Mouse (Mus musculus) lung, postnatal 14 days (tissue): ENCODE data around the gene Prl2c2.
"Not testable (repeated sequence)": the region's sequence is repeated elsewhere in the genome, so short reads cannot be mapped to it uniquely, and the experiment has no call there.

Experiments used
- DNase-seq: peaks from one replicate; pipeline ENCODE4 v3.0.0; 2021

Prl2c2 gene

DNA sequence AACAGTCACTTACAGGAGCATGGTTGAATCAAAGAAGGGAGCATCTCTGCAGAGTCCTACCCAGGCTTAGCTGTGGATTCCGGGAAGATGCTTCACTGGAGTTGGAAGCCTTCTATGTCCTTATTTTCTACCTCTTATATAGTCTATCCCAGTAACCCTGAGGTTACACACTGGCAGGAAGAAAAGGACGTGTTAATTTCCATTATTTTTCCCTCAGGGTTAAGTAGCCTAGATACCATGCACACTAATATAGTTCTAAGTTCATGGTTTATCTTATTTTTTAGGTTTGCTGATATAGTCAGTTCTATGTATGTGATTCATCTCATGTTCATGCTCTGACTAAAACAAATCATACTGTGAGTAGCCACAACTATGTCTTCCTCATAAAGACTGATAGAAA is at the start of gene Prl2c2:
Prl2c2 (minus strand) TSS at position 101 of the 400 bp plus-strand sequence.
- not testable (repeated sequence) for DNase-seq

- not testable (repeated sequence) for DNase-seq
Observed at GRCm38 (mm10) chr13:13025872-13026271, 20.7 kb upstream of the Prl2c2 start.

DNA sequence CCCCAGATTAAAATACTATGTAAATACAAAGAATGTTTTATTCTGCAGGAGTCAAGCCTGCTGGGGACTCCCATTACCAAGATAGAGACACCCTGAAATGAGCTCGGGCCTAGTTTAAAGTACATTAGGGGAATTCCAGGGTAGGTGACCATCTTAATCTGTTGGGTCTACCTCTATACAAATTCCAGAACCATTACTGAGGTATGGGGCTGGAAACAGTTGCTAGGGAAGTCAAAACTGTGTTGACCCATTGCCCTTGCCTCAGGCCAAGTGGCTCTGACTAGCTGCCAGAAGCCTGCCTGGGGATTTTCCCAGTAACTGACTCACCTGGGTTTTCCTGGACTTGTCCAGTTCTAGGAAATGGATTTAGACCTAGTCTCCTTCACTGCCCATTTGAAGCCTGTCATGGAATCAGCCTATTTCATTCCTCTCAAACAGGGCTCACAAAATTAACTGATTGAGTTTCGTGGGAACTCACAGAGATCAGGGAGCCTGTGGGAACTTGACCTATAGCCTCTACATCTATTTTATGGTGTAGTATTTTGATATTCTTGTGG is 8.9 kb upstream of the Prl2c2 start:
- DNase-seq: not testable (repeated sequence)
